Mouse (Mus musculus) urinary bladder, postnatal 4 days (tissue): ENCODE data around the gene Larp1.

Experiments used
- DNase-seq, 2 experiments: peaks; one replicate each; pipeline ENCODE4 v3.0.0; 2021 to 2022; ENCODE audit warnings: low spot score in 2 of 2

The Larp1 gene

GRCm38 (mm10) chr11:58003126-58003525 is 5.7 kb upstream of the Larp1 start:
- DNase-seq: no peak

GRCm38 (mm10) chr11:58003734-58004133 is 5.1 kb upstream of the Larp1 start:
- DNase-seq: no peak

- DNase-seq: no peak
Measured at GRCm38 (mm10) chr11:58005110-58005509, 3.8 kb upstream of the Larp1 start.

GRCm38 (mm10) chr11:58008013-58008412 is 851 bp upstream of the Larp1 start:
- DNase-seq: no peak

- peak; percentile 80 for DNase-seq
Measured at GRCm38 (mm10) chr11:58008437-58009050, 320 bp upstream of the Larp1 start.

GRCm38 (mm10) chr11:58009516-58010141 is 765 bp downstream of the Larp1 start:
- DNase-seq: peak in 1 of 2 experiments; percentile 57

GRCm38 (mm10) chr11:58010226-58010781 is 1.4 kb downstream of the Larp1 start:
- no peak for DNase-seq

GRCm38 (mm10) chr11:58010930-58011329 is 2.1 kb downstream of the Larp1 start:
- DNase-seq: no peak

- DNase-seq: no peak
Measured at GRCm38 (mm10) chr11:58011813-58012212, 2.9 kb downstream of the Larp1 start.

- DNase-seq: no peak
Measured at GRCm38 (mm10) chr11:58012674-58013073, 3.8 kb downstream of the Larp1 start.

GRCm38 (mm10) chr11:58013100-58013499 is 4.2 kb downstream of the Larp1 start:
- no peak for DNase-seq

GRCm38 (mm10) chr11:58014604-58015003 is 5.7 kb downstream of the Larp1 start:
- no peak for DNase-seq

- no peak for DNase-seq
Measured at GRCm38 (mm10) chr11:58015339-58015738, 6.5 kb downstream of the Larp1 start.

- DNase-seq: no peak
Measured at GRCm38 (mm10) chr11:58016371-58016770, 7.5 kb downstream of the Larp1 start.

GRCm38 (mm10) chr11:58017422-58017821 is 8.6 kb downstream of the Larp1 start:
- no peak for DNase-seq

GRCm38 (mm10) chr11:58018287-58018686 is 9.4 kb downstream of the Larp1 start:
- no peak for DNase-seq

GRCm38 (mm10) chr11:58018701-58019100 is 9.8 kb downstream of the Larp1 start:
- DNase-seq: no peak

- DNase-seq: no peak
Measured at GRCm38 (mm10) chr11:58021095-58021494, 12.2 kb downstream of the Larp1 start.

GRCm38 (mm10) chr11:58021618-58022017 is 12.8 kb downstream of the Larp1 start:
- no peak for DNase-seq

- DNase-seq: no peak
Measured at GRCm38 (mm10) chr11:58024271-58024670, 15.4 kb downstream of the Larp1 start.

GRCm38 (mm10) chr11:58024671-58025070 is 15.8 kb downstream of the Larp1 start:
- no peak for DNase-seq

- no peak for DNase-seq
Measured at GRCm38 (mm10) chr11:58025881-58026280, 17.0 kb downstream of the Larp1 start.

- DNase-seq: no peak
Measured at GRCm38 (mm10) chr11:58026337-58026736, 17.5 kb downstream of the Larp1 start.
